Mouse (Mus musculus) 3T3-L1 (cell line): ENCODE measurements around the gene Lmbr1l.
A peak's percentile ranks its signal among the peaks of the same experiment; 100 is the strongest.
"Not testable (repeated sequence)": the region's sequence is repeated elsewhere in the genome, so short reads cannot be mapped to it uniquely, and the experiment has no call there.

Source experiments
- DNase-seq: peaks from one replicate; pipeline ENCODE4 v3.0.0-alpha.2; 2015; ENCODE audit warnings: low read depth, low spot score

The Lmbr1l gene

GRCm38 (mm10) chr15:98934217-98934839, 16.3 kb upstream of the Lmbr1l start, which contains the start of gene Tuba1b:
Gene Tuba1b, minus strand, starts transcription at chr15:98934565.
- DNase-seq, result peak; percentile 87

- DNase-seq, result peak; percentile 98
Measured at GRCm38 (mm10) chr15:98933833-98934216, 15.8 kb upstream of the Lmbr1l start.

DNA sequence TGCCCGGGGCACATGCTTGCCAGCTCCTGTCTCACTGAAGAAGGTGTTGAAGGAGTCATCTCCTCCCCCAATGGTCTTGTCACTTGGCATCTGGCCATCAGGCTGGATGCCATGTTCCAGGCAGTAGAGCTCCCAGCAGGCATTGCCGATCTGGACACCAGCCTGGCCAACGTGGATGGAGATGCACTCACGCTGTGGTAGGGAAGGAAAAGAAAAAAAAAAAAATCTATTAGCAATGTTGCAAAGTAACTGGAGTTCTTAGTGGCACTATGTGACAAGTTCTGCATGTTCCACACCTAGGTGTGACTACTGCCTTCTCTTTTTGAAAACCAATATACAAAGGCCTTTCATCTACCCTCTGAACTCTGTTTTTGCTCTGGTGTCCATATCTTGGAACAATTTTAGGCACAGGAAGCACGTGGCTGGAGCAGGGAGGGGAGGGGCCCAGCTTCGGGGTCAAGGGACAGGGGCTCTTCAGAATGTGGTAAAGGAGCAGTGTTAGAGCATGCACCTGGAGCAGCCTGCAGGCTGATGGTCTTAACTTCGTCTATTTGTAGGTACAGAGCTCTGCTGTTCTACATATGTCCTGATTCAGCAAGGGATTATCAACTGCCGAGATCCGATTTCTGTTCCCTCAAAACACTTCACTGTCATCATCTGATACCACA, 15.1 kb upstream of the Lmbr1l start:
- DNase-seq, result peak; percentile 47

DNA sequence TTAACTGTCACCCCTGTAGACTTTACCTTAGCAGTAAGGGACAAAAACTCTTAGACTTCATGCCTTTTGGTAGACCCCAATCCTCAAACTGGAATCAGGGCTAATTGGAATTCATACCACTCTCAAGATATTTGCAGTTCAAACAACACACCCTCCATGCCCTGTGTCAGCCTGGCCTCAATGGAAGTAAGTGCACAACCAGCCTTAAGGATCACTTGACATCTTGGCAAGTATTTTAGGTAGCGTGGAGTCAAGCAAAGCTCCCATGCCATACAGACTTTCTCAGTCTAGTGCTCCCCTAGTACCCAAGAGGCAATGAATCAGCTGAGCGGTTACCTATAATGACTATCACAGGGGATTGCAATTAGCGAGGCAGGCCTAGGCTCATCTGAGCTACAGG, 13.0 kb upstream of the Lmbr1l start:
- DNase-seq, result no peak

DNA sequence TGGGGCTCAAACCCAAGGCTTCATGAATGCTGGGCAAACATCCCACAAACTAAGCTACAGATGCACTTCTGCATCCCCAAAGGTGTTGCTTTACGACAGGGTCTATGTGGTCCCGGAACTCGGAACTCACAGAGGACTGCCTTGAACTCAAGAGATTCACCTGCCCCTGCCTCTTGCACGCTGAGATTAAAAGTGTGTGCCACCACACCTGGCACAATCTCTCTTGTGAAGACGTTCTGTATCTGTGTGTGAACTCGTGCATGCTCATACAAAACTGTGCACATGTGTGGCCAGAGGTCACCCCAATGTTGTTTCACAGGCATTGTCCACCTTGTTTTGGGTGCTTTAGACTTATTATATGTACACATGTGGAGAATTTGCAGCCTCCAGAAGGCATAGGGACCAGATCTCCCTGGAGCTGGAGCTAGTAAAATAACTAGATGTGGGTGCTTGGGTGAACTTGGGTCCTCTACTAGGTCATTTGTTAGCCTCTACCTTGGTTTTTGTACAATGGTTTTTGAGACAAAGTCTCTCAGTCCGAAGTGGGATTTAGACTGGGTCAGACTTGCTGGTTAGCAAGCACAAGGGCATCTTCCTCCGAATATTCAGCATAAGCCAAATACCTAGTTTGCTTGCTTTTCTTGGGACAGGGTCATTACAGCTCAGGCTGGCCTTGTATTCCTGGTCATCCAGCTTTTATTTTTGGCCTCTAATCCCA, 12.1 kb upstream of the Lmbr1l start:
- peak; percentile 36 for DNase-seq

GRCm38 (mm10) chr15:98928598-98929240, 10.7 kb upstream of the Lmbr1l start:
- peak; percentile 99 for DNase-seq

GRCm38 (mm10) chr15:98927566-98927965, 9.5 kb upstream of the Lmbr1l start:
- no peak for DNase-seq

GRCm38 (mm10) chr15:98924682-98925081, 6.7 kb upstream of the Lmbr1l start:
- no peak for DNase-seq

GRCm38 (mm10) chr15:98923031-98923537, 5.1 kb upstream of the Lmbr1l start:
- no peak for DNase-seq

DNA sequence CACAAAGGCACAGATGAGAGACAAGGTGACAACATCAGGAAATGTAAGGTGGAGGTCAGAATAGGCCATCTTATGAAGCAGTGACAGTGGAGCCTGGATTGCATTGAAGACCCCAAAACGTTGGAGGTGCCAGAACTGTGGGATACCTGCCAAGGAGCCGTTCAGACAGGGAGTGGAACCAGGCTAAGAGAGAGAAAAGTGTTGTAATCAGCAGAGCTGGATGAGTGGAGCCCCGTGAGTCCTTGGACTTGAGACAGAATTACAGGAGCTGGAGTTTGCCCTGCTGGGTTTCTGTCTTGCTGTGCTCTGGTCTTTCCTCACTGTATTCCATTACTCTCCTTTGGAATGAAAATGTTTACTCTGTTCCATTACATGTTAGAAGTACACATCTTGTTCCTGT, 4.5 kb upstream of the Lmbr1l start:
- no peak for DNase-seq

GRCm38 (mm10) chr15:98921510-98921909, 3.5 kb upstream of the Lmbr1l start:
- no peak for DNase-seq

DNA sequence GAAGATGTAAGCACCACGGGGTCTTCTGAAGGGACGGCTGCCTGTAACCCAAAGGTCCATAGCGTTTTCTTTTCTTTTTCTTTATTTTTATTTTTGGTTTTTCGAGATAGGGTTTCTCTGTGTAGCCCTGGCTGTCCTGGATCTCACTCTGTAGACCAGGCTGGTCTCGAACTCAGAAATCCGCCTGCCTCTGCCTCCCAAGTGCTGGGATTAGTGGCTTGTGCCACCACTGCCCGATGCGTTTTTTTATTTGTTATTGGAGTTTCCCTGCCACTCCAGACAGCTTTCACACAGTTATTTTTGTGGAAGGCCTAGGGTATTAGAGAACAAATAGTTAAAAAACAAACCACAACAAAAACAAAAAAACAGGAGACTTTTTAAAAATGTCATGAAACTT, 466 bp upstream of the Lmbr1l start:
- DNase-seq, result not testable (repeated sequence)

- DNase-seq, result peak; percentile 81
Measured at GRCm38 (mm10) chr15:98917091-98917490, 940 bp downstream of the Lmbr1l start.

GRCm38 (mm10) chr15:98916016-98916415, 2.0 kb downstream of the Lmbr1l start:
- DNase-seq, result no peak

GRCm38 (mm10) chr15:98914903-98915302, 3.1 kb downstream of the Lmbr1l start:
- DNase-seq, result no peak

DNA sequence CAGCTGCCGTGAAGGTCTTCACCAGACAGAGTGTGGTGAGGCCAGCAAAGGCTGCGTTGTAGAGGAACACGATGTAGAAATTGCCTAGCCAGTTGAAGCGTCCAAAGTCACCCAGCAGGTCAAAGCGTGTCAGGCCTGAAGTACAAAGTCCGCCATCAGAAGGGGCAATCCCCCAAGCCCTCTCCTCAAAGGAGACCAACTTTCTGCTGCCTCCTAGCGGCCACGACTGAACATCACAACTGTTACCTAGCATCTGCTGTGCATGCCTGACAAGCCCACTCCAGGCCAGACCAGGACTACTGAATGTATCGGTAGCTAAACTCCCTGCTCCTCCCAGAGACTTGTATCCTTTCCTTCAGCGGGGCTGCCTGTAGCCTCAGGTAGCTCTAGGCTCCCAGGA, 13.3 kb downstream of the Lmbr1l start:
- DNase-seq, result peak; percentile 51

DNA sequence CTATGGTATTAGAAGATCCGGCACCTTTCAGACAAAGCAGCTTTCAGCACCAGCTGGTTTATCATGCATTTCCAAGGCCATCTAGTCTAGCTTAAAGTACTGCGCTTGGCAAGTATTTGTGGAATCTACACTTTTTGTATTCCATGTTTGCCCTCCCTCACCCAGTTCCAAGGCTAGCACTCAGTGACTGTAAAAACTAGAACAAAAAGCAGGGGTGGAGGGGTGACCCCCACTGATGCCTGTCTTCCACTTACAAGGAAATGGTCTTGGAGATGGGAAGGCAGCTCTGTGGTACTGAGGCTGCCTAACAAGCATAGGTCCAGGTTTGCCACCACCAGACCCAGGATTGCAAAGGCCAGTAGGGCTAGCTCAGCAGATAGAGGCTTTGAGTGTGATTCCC, 15.4 kb downstream of the Lmbr1l start:
- no peak for DNase-seq

DNA sequence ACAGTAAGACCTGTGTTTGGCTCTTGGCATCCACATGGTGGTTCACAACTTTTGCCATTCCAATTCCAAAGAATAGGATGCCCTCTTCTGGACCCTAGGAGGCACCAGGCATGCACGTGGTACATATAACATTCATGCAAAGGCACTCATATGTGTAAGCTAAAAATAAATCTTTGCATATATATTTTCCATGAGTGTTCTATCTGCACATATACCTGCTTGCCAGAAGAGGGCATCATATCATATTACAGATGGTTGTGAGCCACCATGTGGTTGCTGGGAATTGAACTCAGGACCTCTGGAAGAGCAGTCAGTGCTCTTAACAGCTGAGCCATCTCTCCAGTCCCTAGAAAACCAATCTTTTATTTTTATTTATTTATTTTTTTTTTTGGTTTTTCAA, 16.5 kb downstream of the Lmbr1l start:
- DNase-seq, result no peak

DNA sequence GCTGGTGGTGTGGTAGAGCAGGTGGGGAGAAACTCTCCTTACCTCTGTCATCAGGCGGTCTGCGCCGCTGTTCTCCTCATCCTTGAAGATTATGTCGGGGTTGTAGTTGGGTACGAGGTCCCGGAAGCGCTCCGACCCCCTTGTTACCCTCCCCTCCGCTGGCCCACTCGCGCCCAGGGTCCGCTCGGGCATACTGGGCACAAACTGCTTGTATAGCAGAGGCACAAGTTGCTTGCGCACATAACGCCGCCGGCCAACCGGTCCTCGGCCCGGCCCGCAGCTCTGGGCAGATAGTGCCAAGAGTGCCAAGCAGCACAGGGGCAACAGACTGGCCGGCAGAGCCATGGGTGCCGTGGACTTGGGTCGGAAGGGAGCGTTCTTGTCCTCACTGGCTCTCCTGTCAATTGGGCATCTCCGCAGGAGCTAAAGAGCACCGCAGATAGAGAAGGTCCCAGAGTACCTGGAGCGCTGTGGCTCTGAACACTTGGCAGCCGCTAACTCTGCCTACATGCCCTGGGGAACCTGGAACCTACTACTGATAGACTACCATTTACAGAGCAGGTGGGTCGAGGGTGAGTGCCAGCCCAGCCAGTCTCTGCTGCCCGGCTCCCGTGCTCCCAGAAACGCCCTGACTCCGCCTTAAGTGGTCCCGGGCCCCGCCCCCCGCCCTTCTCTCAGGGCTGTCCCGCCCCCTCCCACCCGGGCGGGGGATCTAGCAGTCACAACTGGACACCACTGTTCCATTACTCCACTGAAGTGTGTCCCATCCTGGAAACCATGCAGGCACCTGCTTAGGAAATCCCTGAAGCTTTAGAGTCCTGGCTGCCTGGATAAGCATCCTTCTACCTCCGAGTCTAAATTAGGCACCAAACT, 19.9 kb downstream of the Lmbr1l start, which contains the start of gene Dhh:
Gene Dhh (minus strand): TSS at position 613 of the 873 bp plus-strand sequence.
- DNase-seq, result no peak

DNA sequence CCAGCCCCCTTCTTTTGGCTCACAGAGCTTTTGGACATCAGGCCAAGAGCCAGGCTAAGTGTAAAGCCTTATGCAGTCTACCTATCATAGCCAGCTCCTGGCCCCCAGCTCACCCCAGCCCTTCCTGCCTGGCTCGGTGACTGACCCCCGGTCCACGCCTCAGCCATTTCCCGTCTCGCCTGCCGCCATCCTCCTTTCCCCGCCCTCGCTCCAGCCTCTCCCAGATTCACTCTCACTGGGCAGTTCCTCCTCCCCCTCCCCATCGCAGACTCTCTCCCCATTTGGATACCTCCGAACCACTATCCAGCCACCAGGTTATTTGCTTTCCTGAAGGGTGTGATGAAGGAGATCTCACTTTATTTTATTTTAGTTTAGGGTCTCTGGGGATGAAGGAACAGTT, 20.5 kb downstream of the Lmbr1l start:
- no peak for DNase-seq
